Mouse (Mus musculus) MEL (cell line): ENCODE data around the gene Fbxw7.

Experiments used
- CHD2 ChIP-seq: IDR thresholded peaks from 2 replicates; pipeline ENCODE4 v1.6.1; 2011; ENCODE audit warnings: low read length, improper control_type of control experiment
- CTCF ChIP-seq, 3 experiments: IDR thresholded peaks in 2 of 3; conservative IDR thresholded peaks in 1 of 3; 2 replicates each; pipeline ENCODE4 v1.5.1; 2011 to 2012; ENCODE audit warnings: low read length in 3 of 3, low read depth in 2 of 3, mild to moderate bottlenecking in 2 of 3, improper control_type of control experiment in 1 of 3, inconsistent platforms in 1 of 3, mixed read lengths in 1 of 3, moderate library complexity in 1 of 3; ENCODE audit not compliant: control insufficient read depth in 1 of 3, insufficient read depth in 1 of 3, poor library complexity in 1 of 3, severe bottlenecking in 1 of 3
- EP300 ChIP-seq, 2 experiments: IDR thresholded peaks; 2 replicates each; pipeline ENCODE4 v1.6.1; 2011; ENCODE audit warnings: improper control_type of control experiment in 2 of 2, low read length in 2 of 2, low read depth in 1 of 2, mild to moderate bottlenecking in 1 of 2
- MXI1 ChIP-seq: IDR thresholded peaks from 2 replicates; pipeline ENCODE4 v1.6.1; 2011; ENCODE audit warnings: mild to moderate bottlenecking, low read depth, low read length, improper control_type of control experiment
- POLR2AphosphoS2 ChIP-seq: IDR thresholded peaks from 2 replicates; pipeline ENCODE4 v1.6.1; 2011; ENCODE audit warnings: low read length, improper control_type of control experiment
- RAD21 ChIP-seq: IDR thresholded peaks from 2 replicates; pipeline ENCODE4 v1.6.1; 2011; ENCODE audit warnings: mild to moderate bottlenecking, low read depth, low read length, improper control_type of control experiment
- TCF12 ChIP-seq: IDR thresholded peaks from 2 replicates; pipeline ENCODE4 v1.6.1; 2014; ENCODE audit warnings: low read depth, mild to moderate bottlenecking, inconsistent platforms, low read length, improper control_type of control experiment, moderate library complexity
- ZC3H11A ChIP-seq: IDR thresholded peaks from 2 replicates; pipeline ENCODE4 v1.6.1; 2012; ENCODE audit warnings: low read depth, mild to moderate bottlenecking, inconsistent platforms, low read length, improper control_type of control experiment
- ZNF384 ChIP-seq: IDR thresholded peaks from 2 replicates; pipeline ENCODE4 v1.6.1; 2012; ENCODE audit warnings: low read depth, mild to moderate bottlenecking, inconsistent platforms, low read length, improper control_type of control experiment

GRCm38 (mm10) chr3:84848798-84849197 lies 33.7 kb downstream of the Fbxw7 start:
- TF ChIP-seq RAD21 (no peak), EP300 (IDR thresholded peaks at IDR 0.05; ENCODE audit: low read depth in 1 of 2, low read length in 2 of 2) (peak; percentile 51 to 67), CTCF (IDR thresholded peaks at IDR 0.05 in 2 of 3, conservative IDR thresholded peaks at IDR 0.05 in 1 of 3; ENCODE audit: control insufficient read depth in 1 of 3, insufficient read depth in 1 of 3, low read depth in 2 of 3, low read length in 3 of 3, poor library complexity in 1 of 3, severe bottlenecking in 1 of 3) (no peak), MXI1 (no peak), POLR2AphosphoS2 (no peak), TCF12 (0 out of 2 replicates have a peak, but pooled peaks have one; percentile 6), CHD2 (no peak), ZC3H11A (no peak), ZNF384 (no peak)
